Mouse (Mus musculus) stomach, embryonic 14.5 days (tissue): ENCODE data around the gene Ppp1r9a. TPM values are rescaled to one million over a fixed set of nuclear protein-coding genes. Genes with fewer than 3 reads are reported as not detected.

Experiments used
- ATAC-seq: fragments of 200-750 bp; cut with Nextera tagmentation; 2 replicates; pipeline ENCODE4 v1.8.0; 2017; ENCODE audit warnings: low read depth, moderate TSS enrichment; ENCODE audit not compliant: insufficient number of reproducible peaks, insufficient read depth, low FRiP score
- H3K27ac ChIP-seq: fragments of 300-500 bp; sonication (generic); 2 replicates; pipeline ENCODE4 v1.5.1; 2014; ENCODE audit warnings: mild to moderate bottlenecking, low read length, moderate library complexity, mixed read lengths
- H3K27me3 ChIP-seq: fragments of 300-500 bp; sonication (generic); 2 replicates; pipeline ENCODE4 v1.6.1; 2014; ENCODE audit warnings: low read length, control low read depth, mixed read lengths; ENCODE audit not compliant: control insufficient read depth, insufficient read depth
- H3K36me3 ChIP-seq: fragments of 300-500 bp; sonication (generic); 2 replicates; pipeline ENCODE4 v1.6.1; 2014; ENCODE audit warnings: mild to moderate bottlenecking, control low read depth, low read length, moderate library complexity, mixed read lengths; ENCODE audit not compliant: control insufficient read depth, insufficient read depth
- H3K4me1 ChIP-seq: fragments of 300-500 bp; sonication (generic); 2 replicates; pipeline ENCODE4 v1.6.1; 2014; ENCODE audit warnings: low read length, control low read depth, mixed read lengths; ENCODE audit not compliant: control insufficient read depth, insufficient read depth
- H3K4me2 ChIP-seq: fragments of 300-500 bp; sonication (generic); replicated peaks from 2 replicates; pipeline ENCODE4 v1.6.1; 2014; ENCODE audit warnings: low read depth, low read length, control low read depth
- H3K4me3 ChIP-seq: fragments of 300-500 bp; sonication (generic); 2 replicates; pipeline ENCODE4 v1.5.1; 2014; ENCODE audit warnings: low read depth, low read length, control low read depth
- H3K9ac ChIP-seq: fragments of 300-500 bp; sonication (generic); replicated peaks from 2 replicates; pipeline ENCODE4 v1.6.1; 2014; ENCODE audit warnings: low read depth, mild to moderate bottlenecking, control low read depth, low read length, moderate library complexity, mixed read lengths
- H3K9me3 ChIP-seq: fragments of 300-500 bp; sonication (generic); 2 replicates; pipeline ENCODE4 v1.6.1; 2016; ENCODE audit warnings: low read depth, low read length, control low read depth; ENCODE audit not compliant: control insufficient read depth
- WGBS: fragments of 180-500 bp; shearing (Covaris S2); extraction: QIAGEN DNeasy Blood & Tissue Kit; methylation state at CpG from one replicate; pipeline ENCODE4 v1.1.7; 2014; 5-methylcytosine and 5-hydroxymethylcytosine counted together
- polyA plus RNA-seq: library from polyadenylated mRNA; unstranded; fragments of >200 nt; fragmentation: Nextera tagmentation; extraction: Ambion mirVana; gene quantifications from 2 replicates; pipeline ENCODE4 v1.2.1, GENCODE M21; 2014

Ppp1r9a gene
- polyA plus RNA-seq, 1 experiment from 2014 or later, result 36.3 TPM

DNA sequence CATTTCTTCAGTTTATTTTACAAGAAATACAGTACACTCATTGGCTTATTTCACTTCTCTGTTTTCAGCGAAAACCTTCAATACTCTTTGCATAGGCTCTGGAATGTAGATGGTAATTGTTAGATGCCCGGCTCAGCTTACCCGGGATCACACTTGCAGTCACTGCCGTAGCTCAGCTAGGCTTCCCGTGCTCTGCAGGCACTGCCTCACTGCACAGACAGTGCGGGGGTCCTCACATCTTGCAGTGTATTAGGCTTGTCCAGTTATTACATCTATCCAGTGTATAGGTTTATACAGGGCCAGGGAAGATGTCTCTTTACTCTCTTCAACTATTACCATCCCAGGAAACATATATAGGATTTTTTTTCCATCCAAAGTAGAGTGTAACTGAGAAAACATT, 37.4 kb downstream of the Ppp1r9a start:
- ATAC-seq, result no peak
- Histone ChIP-seq H3K36me3 (no peaks in the 10 kb centered on the region; the same call in 1 of the 2 replicates), H3K4me2 (no peak overlapping the region), H3K4me3 (no peak overlapping the region), H3K4me1 (peaks cover 14% of the 10 kb centered on the region), H3K27me3 (no peaks in the 10 kb centered on the region), H3K27ac (no peak overlapping the region), H3K9me3 (no peaks in the 10 kb centered on the region), H3K9ac (no peak overlapping the region)
- 63% methylated on average over 6 of the region's 6 CpGs for WGBS

- Histone ChIP-seq H3K27me3 (no peaks in the 10 kb centered on the region), H3K36me3 (no peaks in the 10 kb centered on the region; the same call in 1 of the 2 replicates), H3K4me3 (no peak overlapping the region), H3K27ac (no peak overlapping the region), H3K9ac (no peak overlapping the region), H3K9me3 (no peaks in the 10 kb centered on the region), H3K4me1 (peaks cover 14% of the 10 kb centered on the region), H3K4me2 (no peak overlapping the region)
- no peak for ATAC-seq
- WGBS, result 93% methylated on average over 9 of the region's 9 CpGs
Observed at GRCm38 (mm10) chr6:4940639-4941038, 37.9 kb downstream of the Ppp1r9a start.

DNA sequence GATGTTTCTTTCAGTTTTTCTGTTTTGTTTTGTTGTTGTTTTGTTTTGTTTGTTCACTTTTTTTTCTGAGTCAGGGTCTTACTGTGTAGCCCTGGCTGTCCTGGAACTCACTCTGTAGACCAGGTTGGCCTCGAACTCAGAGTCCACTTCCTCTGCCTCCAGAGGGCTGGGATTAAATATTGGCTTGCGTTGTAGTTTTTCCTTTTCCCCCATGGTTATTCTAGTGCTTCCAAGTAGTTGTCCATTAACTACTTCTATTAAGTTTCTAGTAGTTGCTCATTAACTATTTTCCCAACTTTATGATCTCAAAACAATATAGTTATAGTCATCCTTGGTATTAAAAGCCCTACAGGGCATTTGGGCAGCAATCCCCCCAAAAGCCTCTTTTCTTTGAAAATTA, 41.1 kb downstream of the Ppp1r9a start:
- no peak overlapping the region for H3K27ac ChIP-seq
- H3K4me2 ChIP-seq, result no peak overlapping the region
- H3K4me3 ChIP-seq, result no peak overlapping the region
- H3K27me3 ChIP-seq, result no peaks in the 10 kb centered on the region
- no peak overlapping the region for H3K9ac ChIP-seq
- WGBS, result 94% methylated on average over 2 of the region's 2 CpGs
- H3K4me1 ChIP-seq, result peaks cover 3% of the 10 kb centered on the region; the same call in 1 of the 2 replicates
- no peak for ATAC-seq
- H3K36me3 ChIP-seq, result no peaks in the 10 kb centered on the region
- no peaks in the 10 kb centered on the region for H3K9me3 ChIP-seq

DNA sequence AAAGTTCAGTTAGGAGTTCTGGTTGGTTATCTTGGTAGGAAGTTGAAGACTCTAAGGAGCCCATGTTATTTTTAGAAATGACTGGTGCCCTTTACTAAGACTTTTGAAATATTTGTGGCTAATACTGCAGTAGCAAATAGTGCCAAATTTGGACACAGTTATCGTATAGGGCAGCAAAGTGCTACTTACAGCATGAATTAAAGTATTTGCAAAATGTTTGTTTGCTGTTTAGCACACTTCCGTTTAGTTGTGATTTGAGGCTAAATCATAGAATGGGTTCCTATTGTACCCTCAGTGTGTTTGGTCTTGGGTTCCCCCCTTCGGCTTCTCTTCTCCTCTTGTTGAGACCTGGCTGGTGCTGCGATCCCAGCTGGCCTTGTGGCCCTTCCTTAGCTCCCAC, 45.3 kb downstream of the Ppp1r9a start:
- Histone ChIP-seq H3K4me1 (no peaks in the 10 kb centered on the region), H3K4me2 (no peak overlapping the region), H3K27ac (no peak overlapping the region), H3K9me3 (no peaks in the 10 kb centered on the region), H3K9ac (no peak overlapping the region), H3K27me3 (no peaks in the 10 kb centered on the region), H3K36me3 (no peaks in the 10 kb centered on the region), H3K4me3 (no peak overlapping the region)
- WGBS, result 75% methylated on average over 4 of the region's 4 CpGs
- ATAC-seq, result no peak

DNA sequence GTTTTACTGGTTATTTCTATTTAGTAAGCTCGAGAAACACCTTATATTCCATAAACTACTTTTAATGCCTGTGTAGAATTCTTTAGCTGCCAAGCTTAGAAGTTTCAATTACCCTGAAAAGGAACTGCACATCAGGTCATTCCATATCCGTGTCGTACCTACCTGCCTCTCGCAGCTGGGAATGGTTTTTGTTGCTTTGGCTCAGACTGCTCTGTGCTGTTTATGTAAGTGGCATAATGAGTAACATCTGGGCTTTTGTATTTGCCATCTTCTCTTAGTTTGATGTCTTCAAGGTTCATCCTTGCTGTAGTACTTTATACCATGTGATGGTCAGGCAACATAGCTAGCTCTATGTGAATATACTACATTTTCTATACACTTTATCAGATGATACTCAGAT, 47.0 kb downstream of the Ppp1r9a start:
- Histone ChIP-seq H3K4me3 (no peak overlapping the region), H3K9me3 (no peaks in the 10 kb centered on the region), H3K27me3 (no peaks in the 10 kb centered on the region), H3K9ac (no peak overlapping the region), H3K4me1 (no peaks in the 10 kb centered on the region), H3K4me2 (no peak overlapping the region), H3K36me3 (no peaks in the 10 kb centered on the region), H3K27ac (no peak overlapping the region)
- no peak for ATAC-seq
- WGBS, result 76% methylated on average over 4 of the region's 4 CpGs

GRCm38 (mm10) chr6:4953028-4953719, 50.5 kb downstream of the Ppp1r9a start:
- no peaks in the 10 kb centered on the region for H3K9me3 ChIP-seq
- no peaks in the 10 kb centered on the region; the same call in 1 of the 2 replicates for H3K4me1 ChIP-seq
- no peak overlapping the region for H3K9ac ChIP-seq
- no peak overlapping the region for H3K4me3 ChIP-seq
- no peaks in the 10 kb centered on the region for H3K36me3 ChIP-seq
- H3K27me3 ChIP-seq, result no peaks in the 10 kb centered on the region
- H3K27ac ChIP-seq, result no peak overlapping the region
- no peak overlapping the region for H3K4me2 ChIP-seq
- no peak for ATAC-seq
- WGBS, result 42% methylated on average over 14 of the region's 14 CpGs

DNA sequence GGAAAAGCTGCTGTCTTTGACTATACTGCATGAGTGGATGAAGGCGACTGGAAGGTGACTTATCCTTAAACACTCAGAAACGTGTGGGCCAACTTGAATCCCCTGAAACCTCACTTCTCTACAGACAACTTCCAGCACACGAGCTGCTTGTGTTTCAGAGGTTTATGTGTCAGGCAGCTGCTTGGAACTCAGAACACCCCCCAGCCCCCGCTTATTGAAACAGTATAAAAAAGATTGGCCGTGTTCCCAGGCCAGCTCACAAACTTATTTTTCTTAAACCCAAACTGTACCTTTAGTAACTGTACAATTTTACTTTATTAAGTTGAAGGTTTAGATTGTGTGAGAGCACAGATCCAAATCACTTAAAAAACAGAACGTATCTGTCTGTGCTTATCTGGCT, 53.9 kb downstream of the Ppp1r9a start:
- peak overlapping the region; percentile 21; the same call in 1 of the 2 replicates for H3K27ac ChIP-seq
- no peak for ATAC-seq
- WGBS, result 32% methylated on average over 6 of the region's 6 CpGs
- H3K9me3 ChIP-seq, result no peaks in the 10 kb centered on the region
- no peaks in the 10 kb centered on the region; the same call in 1 of the 2 replicates for H3K4me1 ChIP-seq
- no peak overlapping the region for H3K4me3 ChIP-seq
- H3K9ac ChIP-seq, result no peak overlapping the region
- H3K36me3 ChIP-seq, result no peaks in the 10 kb centered on the region
- no peaks in the 10 kb centered on the region for H3K27me3 ChIP-seq
- H3K4me2 ChIP-seq, result no peak overlapping the region

DNA sequence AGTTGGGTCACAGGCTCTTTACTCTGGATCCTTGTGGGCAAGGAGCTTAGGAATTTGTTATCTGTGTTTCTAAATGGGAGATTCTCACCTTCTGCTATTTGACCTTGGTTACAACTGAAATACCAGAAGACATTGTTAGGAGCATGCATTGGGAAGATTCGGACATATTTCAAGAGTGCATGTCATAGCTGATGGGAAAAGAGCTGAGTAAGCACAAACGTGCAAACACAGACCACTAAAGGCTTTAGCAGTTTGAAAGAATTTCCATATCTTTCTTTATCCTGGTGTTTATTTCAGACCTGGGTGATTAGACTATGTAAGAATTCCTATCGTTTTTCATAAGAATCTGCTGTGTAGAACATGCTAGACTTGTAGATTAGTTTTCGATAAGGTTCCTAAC, 59.5 kb downstream of the Ppp1r9a start:
- no peak for ATAC-seq
- no peaks in the 10 kb centered on the region for H3K36me3 ChIP-seq
- no peak overlapping the region for H3K4me2 ChIP-seq
- no peaks in the 10 kb centered on the region for H3K27me3 ChIP-seq
- WGBS, result 43% methylated on average over 4 of the region's 4 CpGs
- no peaks in the 10 kb centered on the region for H3K9me3 ChIP-seq
- H3K4me3 ChIP-seq, result no peak overlapping the region
- H3K27ac ChIP-seq, result no peak overlapping the region
- H3K4me1 ChIP-seq, result no peaks in the 10 kb centered on the region
- H3K9ac ChIP-seq, result no peak overlapping the region

DNA sequence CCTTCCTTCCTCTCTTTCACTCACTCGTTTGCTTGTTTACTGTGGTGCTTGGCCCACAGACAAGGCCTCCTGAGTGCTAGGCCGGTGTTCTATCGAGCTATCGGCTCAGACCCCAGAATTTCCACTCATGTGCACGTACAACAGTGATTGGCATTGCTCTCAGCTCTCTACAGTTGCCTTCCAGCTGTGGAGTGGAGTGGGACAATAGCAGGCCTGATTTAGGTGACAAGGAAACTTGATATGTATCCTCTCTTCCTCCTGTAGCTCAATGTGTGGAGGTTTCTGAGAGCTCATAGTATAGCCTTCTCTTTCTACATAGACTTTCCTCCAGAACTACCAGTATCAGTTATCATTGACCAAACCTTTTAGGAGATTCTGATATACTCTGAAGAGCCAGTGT, 60.3 kb downstream of the Ppp1r9a start:
- no peaks in the 10 kb centered on the region for H3K9me3 ChIP-seq
- H3K36me3 ChIP-seq, result no peaks in the 10 kb centered on the region
- H3K27ac ChIP-seq, result no peak overlapping the region
- H3K9ac ChIP-seq, result no peak overlapping the region
- no peaks in the 10 kb centered on the region for H3K27me3 ChIP-seq
- no peak overlapping the region for H3K4me2 ChIP-seq
- no peak overlapping the region for H3K4me3 ChIP-seq
- no peak for ATAC-seq
- WGBS, result 79% methylated on average over 5 of the region's 5 CpGs
- H3K4me1 ChIP-seq, result no peaks in the 10 kb centered on the region
